Mouse (Mus musculus): ENCODE data around the gene Tmem258.

Tmem258 gene

GRCm38 (mm10) chr19:10224637-10225453 lies 21.0 kb downstream of the Tmem258 start:
- 49% methylated on average over 26 of the region's 26 CpGs for WGBS

GRCm38 (mm10) chr19:10225767-10226166 lies 22.0 kb downstream of the Tmem258 start:
- WGBS: 75% methylated on average over 4 of the region's 4 CpGs

GRCm38 (mm10) chr19:10231016-10231415 lies 27.2 kb downstream of the Tmem258 start:
- 15% methylated on average over 7 of the region's 7 CpGs for WGBS

DNA sequence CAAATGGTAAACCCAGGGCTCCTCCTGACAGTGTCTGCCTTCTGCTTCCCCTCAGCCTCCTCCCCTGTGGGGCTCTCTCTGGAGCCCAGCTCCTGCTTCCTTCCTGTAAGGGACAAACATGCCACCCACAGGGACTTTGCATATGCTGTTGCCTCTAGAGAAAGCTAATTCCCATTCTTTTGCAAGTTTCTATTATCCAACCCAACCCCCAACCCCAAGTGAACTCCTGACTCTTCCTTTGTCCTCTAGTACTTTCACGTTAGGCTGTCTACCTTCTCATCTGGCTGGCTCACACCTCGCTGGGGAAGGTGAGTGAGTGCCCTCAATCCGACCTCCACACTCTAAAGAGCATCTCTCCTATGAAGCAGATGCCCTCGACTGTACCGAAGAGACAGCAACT lies 28.1 kb downstream of the Tmem258 start:
- WGBS: 59% methylated on average over 5 of the region's 5 CpGs

- 64% methylated on average over 9 of the region's 9 CpGs for WGBS
Observed at GRCm38 (mm10) chr19:10232327-10233017, 28.7 kb downstream of the Tmem258 start.

DNA sequence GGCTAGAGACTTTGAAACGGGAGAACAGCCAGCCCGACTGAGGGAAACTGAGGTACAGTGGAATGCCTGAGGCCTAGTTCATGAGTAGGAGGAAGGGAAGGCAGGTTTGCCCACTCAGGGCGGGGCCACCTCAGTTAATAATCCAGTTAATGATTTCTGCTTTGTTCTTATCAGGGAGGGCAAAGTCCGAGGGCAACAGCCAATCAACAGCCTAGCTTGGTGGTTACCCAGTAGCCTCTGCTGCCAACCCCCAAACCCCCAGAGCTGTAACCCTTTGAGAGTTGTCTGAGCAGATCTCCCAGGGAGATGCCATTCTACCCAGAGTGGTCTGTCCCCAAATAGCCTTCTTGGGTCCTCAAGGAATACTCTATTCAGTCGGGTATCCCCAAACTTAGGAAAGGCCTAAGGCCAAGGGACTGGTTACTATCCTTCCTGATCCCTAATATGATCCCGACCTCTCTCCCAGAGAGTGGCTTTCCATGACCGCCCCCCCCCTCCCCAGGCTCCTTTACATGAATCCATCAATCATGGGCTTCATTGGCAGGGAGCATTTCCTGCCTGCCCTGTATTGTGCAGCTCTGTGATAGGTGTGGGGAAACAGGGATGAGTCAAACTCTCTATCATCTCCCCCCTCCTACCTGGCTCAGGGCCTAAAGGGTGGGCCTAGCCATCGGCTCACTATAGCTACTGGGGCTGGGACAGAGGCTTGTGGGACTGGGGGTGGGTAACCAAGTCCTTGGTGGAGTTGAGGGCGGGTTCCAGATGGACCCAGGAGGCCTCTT lies 32.2 kb downstream of the Tmem258 start:
- 82% methylated on average over 9 of the region's 9 CpGs for WGBS

DNA sequence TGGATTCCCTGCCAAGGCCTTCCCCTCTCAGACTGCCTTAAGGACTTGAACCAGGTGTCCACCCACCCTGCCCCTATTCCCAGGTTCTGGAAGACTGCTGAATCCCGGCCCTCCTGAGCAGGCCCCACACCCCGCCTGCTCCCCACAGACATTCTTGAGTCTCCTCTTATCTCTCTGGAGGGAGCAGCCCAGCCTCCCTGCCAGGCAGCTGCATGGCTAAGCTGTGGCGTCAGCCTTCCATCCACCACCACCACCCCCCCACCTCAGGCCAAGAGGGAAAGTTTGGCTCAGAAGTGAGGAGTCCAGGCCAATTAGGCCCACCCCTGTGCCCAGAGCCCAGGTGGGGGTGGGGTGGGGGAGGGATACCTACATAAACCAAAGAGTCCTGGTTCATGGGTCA lies 34.7 kb downstream of the Tmem258 start:
- 80% methylated on average over 3 of the region's 3 CpGs for WGBS

- 54% methylated on average over 2 of the region's 2 CpGs for WGBS
Observed at GRCm38 (mm10) chr19:10239419-10239818, 35.6 kb downstream of the Tmem258 start.

DNA sequence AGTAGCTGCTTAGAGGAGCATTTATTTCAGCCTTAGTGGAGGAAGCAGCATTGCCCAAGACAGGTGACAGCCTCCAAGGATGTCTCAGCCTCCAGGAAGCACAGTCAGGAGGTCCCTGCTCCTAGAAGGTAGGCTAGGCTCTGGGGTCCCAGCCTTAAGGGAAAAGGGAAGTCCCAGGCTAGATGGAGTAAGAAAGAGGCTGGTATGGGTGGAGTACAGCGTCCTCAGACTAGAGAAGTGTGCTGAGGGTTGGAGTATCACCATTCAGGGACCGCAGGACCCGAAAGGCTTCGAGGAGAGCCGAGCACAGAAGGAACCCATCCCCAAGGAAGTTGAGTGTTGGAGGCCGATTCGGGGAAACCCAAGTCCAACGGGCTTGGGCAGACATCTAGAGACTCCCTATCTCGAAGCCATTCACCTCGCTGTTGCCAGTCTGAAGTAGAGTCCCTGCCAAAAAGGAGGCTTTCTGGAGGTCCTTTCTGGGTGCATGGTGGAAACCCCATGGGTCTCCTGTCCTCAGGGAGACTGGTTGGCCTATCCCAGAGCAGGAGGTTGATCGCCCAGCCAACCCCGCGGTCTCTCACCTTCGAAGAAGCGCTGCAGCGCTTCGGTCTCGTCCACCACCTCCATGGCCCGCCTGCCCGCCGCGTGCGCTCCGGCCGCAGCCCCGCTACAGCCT lies 36.3 kb downstream of the Tmem258 start:
- WGBS: 10% methylated on average over 26 of the region's 26 CpGs

GRCm38 (mm10) chr19:10240654-10241305 lies 37.0 kb downstream of the Tmem258 start, which contains the start of gene Myrf:
Gene Myrf, minus strand, starts transcription at chr19:10240748.
- WGBS: 8% methylated on average over 43 of the region's 43 CpGs

- 19% methylated on average over 8 of the region's 8 CpGs for WGBS
Observed at GRCm38 (mm10) chr19:10242916-10243315, 39.1 kb downstream of the Tmem258 start.

- 31% methylated on average over 3 of the region's 3 CpGs for whole genome bisulfite sequencing
Observed at GRCm38 (mm10) chr19:10244183-10244582, 40.4 kb downstream of the Tmem258 start.

- 30% methylated on average over 6 of the region's 6 CpGs for WGBS
Observed at GRCm38 (mm10) chr19:10247165-10247564, 43.4 kb downstream of the Tmem258 start.

GRCm38 (mm10) chr19:10248128-10248527 lies 44.3 kb downstream of the Tmem258 start:
- WGBS: 66% methylated on average over 20 of the region's 20 CpGs
